Mouse (Mus musculus) forebrain, postnatal 0 days (tissue): ENCODE measurements around the gene Cfap43. TPM values are rescaled to one million over a fixed set of nuclear protein-coding genes. Genes with fewer than 3 reads are reported as not detected.
A peak's percentile ranks its signal among the peaks of the same experiment; 100 is the strongest.

Experiments used
- ATAC-seq: fragments of 200-750 bp; cut with Nextera tagmentation; 2 replicates; pipeline ENCODE4 v1.8.0; 2017; ENCODE audit warnings: mild to moderate bottlenecking, moderate library complexity
- DNase-seq: peaks from one replicate; pipeline ENCODE4 v3.0.0-alpha.2; 2015
- H3K27ac ChIP-seq: fragments of 300-500 bp; sonication (generic); 2 replicates; pipeline ENCODE4 v1.5.1; 2014; ENCODE audit warnings: low read depth, mild to moderate bottlenecking, antibody characterized with exemption, low read length, moderate library complexity, mixed read lengths
- H3K27me3 ChIP-seq: fragments of 300-500 bp; sonication (generic); 2 replicates; pipeline ENCODE4 v1.6.1; 2014; ENCODE audit warnings: mild to moderate bottlenecking, low read length, mixed read lengths; ENCODE audit not compliant: insufficient read depth
- H3K36me3 ChIP-seq: fragments of 300-500 bp; sonication (generic); 2 replicates; pipeline ENCODE4 v1.6.1; 2014; ENCODE audit warnings: mild to moderate bottlenecking, moderate library complexity; ENCODE audit not compliant: insufficient read depth
- H3K4me1 ChIP-seq: fragments of 300-500 bp; sonication (generic); 2 replicates; pipeline ENCODE4 v1.6.1; 2014; ENCODE audit warnings: antibody characterized with exemption; ENCODE audit not compliant: insufficient read depth
- H3K4me2 ChIP-seq: fragments of 300-500 bp; sonication (generic); 2 replicates; pipeline ENCODE4 v1.6.1; 2014; ENCODE audit warnings: low read depth, mild to moderate bottlenecking, moderate library complexity
- H3K4me3 ChIP-seq: fragments of 300-500 bp; sonication (generic); 2 replicates; pipeline ENCODE4 v1.5.1; 2014; ENCODE audit warnings: low read depth, low read length, mixed read lengths
- H3K9ac ChIP-seq: fragments of 300-500 bp; sonication (generic); 2 replicates; pipeline ENCODE4 v1.6.1; 2014; ENCODE audit warnings: mild to moderate bottlenecking
- H3K9me3 ChIP-seq: fragments of 300-500 bp; sonication (generic); 2 replicates; pipeline ENCODE4 v1.6.1; 2016; ENCODE audit warnings: low read length
- CTCF ChIP-seq: sonication (generic); IDR thresholded peaks from 2 replicates; pipeline ENCODE4 v1.5.1; 2016; ENCODE audit warnings: antibody characterized with exemption, control low read depth, low read depth
- WGBS: fragments of 180-500 bp; shearing (Covaris S2); extraction: QIAGEN DNeasy Blood & Tissue Kit; methylation state at CpG from one replicate; pipeline ENCODE4 v1.1.7; 2014; 5-methylcytosine and 5-hydroxymethylcytosine counted together
- polyA plus RNA-seq: library from polyadenylated mRNA; unstranded; fragments of >200 nt; fragmentation: Nextera tagmentation; extraction: Ambion mirVana; gene quantifications from 2 replicates; pipeline ENCODE4 v1.2.1, GENCODE M21; 2015
- total RNA-seq: library from RNA; depleted of rRNA; stranded (reverse); fragments of >200 nt; gene quantifications from 2 replicates; pipeline ENCODE4 v1.2.3, GENCODE M21; 2014

The Cfap43 gene
- total and polyA plus RNA-seq, 2 experiments from 2014 or later = 1.8 to 2.3 TPM

DNA sequence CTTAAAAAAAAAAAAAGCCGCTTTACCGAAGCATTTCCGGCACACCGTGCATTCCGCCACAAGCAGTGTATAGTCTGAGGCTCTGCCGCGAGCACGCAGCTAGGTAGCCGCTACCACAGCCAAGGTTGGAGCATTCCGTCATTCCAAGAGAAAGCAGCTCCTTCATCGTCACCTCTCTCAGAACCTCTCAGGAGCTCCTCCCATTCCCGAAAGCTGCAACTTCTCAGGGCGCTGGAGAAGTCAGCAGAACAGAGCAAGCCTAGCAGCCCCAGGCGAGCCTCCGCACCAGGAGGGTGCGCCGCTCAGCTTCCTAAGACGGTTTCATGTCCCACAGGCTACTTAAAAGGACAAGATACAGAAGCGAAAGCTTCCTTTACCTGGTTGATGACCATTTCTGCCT lies 163.5 kb downstream of the Cfap43 start:
- DNase-seq = no peak
- TF ChIP-seq CTCF = no peak
- Histone ChIP-seq H3K4me1 (no peaks in the 10 kb centered on the region), H3K27ac (no peak overlapping the region), H3K4me2 (no peak overlapping the region), H3K4me3 (no peak overlapping the region), H3K36me3 (no peaks in the 10 kb centered on the region), H3K27me3 (no peaks in the 10 kb centered on the region), H3K9ac (no peak overlapping the region), H3K9me3 (no peaks in the 10 kb centered on the region)
- no peak for ATAC-seq
- WGBS = 80% methylated on average over 19 of the region's 19 CpGs

DNA sequence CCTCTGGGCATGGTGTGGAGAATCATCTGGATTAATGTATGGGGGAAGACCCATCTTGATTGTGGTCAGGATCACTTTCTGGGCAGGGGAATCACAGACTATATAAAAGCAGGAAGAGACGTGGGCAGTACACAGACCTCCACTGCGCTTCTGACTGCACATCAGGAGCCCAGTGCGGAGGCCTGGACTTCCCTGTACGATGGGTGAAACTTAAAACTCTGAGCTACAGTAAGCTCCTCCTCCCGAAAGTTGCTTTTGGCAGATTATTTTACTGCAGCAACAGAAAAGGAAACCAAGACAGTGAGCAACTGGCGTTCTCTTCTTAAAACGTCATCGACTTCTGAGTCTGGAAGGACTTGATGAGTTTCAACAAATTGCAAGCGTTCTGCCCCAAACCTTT lies 164.2 kb downstream of the Cfap43 start:
- 94% methylated on average over 9 of the region's 9 CpGs for WGBS
- no peaks in the 10 kb centered on the region for H3K36me3 ChIP-seq
- no peak overlapping the region for H3K9ac ChIP-seq
- DNase-seq (no peak), ATAC-seq (no peak)
- no peaks in the 10 kb centered on the region for H3K4me1 ChIP-seq
- no peak overlapping the region for H3K27ac ChIP-seq
- H3K9me3 ChIP-seq = no peaks in the 10 kb centered on the region
- no peaks in the 10 kb centered on the region for H3K27me3 ChIP-seq
- TF ChIP-seq CTCF = no peak
- no peak overlapping the region for H3K4me3 ChIP-seq
- H3K4me2 ChIP-seq = no peak overlapping the region

DNA sequence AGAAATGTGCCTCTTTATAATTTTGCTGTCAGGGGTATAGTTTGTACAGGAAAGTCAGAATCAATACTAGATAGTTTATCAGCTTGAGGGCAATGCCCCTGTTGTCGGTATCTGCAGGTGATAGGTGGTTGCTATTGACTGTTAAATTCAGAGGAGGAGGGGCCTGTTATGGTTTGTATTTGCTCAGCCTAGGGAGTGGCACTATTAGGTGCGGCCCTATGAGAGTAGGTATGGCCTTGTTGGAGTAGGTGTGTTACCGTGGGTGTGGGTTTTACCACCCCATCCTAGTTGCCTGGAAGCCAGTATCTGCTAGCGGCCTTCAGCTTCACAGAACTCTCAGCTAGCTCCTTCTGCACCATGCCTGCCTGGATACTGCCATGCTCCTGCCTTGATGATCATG lies 165.2 kb downstream of the Cfap43 start:
- ATAC-seq (no peak), DNase-seq (no peak)
- Histone ChIP-seq H3K4me1 (no peaks in the 10 kb centered on the region), H3K27ac (no peak overlapping the region), H3K9me3 (no peaks in the 10 kb centered on the region), H3K36me3 (no peaks in the 10 kb centered on the region), H3K4me2 (no peak overlapping the region), H3K9ac (no peak overlapping the region), H3K4me3 (no peak overlapping the region), H3K27me3 (no peaks in the 10 kb centered on the region)
- no peak for TF ChIP-seq CTCF
- 94% methylated on average over 4 of the region's 4 CpGs for WGBS

DNA sequence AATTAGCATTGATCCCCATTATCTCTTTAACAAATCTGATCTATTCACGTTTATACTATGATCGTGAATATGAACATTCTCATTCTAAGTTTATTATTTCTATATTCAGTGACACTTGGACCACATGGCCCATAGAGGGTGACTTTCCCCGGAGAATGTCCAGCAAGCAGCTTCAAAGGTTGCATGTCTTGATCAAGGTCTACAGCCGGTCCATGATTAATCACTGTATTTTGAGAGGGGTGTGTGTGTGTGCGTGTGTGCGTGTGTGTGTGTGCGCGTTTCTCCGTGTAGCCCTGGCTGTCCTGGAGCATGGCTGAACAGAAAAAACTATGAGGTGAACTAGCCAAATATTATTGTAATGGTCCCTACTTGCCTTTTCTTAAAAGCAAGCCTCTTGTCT lies 166.6 kb downstream of the Cfap43 start:
- Histone ChIP-seq H3K27ac (no peak overlapping the region), H3K36me3 (no peaks in the 10 kb centered on the region), H3K27me3 (no peaks in the 10 kb centered on the region), H3K4me1 (no peaks in the 10 kb centered on the region), H3K9ac (no peak overlapping the region), H3K9me3 (no peaks in the 10 kb centered on the region), H3K4me2 (no peak overlapping the region), H3K4me3 (no peak overlapping the region)
- ATAC-seq (no peak), DNase-seq (no peak)
- TF ChIP-seq CTCF = no peak
- WGBS = 96% methylated on average over 9 of the region's 9 CpGs

DNA sequence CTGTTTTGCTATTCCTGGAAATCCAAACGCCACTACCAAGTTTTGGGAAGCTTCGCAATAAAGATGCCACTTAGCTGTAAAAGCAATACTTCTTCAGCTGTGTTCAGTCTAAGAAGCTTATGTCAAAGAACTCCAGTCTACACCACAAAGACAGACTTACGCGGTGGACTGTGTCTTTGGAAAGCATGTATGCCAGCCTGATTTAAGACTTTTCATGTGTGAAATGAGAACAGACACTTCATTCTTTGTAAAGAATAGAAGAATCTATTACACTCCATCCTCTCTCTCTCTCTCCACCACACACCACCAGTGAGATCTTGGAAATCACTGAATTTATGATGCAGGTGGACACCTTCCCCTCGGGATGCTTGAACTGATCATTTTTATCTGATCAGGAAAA lies 168.7 kb downstream of the Cfap43 start:
- WGBS = 20% methylated on average over 5 of the region's 5 CpGs
- no peak for ATAC-seq
- Histone ChIP-seq H3K9ac (no peak overlapping the region), H3K27ac (no peak overlapping the region), H3K4me3 (no peak overlapping the region), H3K27me3 (no peaks in the 10 kb centered on the region), H3K9me3 (no peaks in the 10 kb centered on the region), H3K4me1 (no peaks in the 10 kb centered on the region), H3K36me3 (no peaks in the 10 kb centered on the region), H3K4me2 (no peak overlapping the region)
- TF ChIP-seq CTCF = no peak
- DNase-seq = no peak

DNA sequence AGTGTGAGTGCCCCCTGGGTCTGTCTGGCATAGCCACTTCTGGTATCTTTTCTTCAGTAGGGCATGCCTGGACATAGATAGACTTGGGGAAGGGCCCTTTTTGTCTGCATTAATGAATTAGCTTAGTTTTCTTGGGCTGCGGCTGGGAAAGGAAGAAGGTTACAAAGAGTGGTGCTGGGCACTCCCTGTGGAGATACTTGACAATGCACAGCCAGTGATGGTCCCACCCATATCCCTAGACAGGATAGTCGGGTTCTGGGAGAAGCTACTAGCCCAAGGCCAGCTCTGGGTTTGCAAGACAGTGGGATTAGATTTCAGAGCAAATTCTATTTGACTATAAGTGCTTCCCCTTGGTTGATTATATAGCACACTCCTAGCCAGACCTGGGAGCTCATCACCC lies 170.1 kb downstream of the Cfap43 start:
- no peak for TF ChIP-seq CTCF
- ATAC-seq = no peak
- Histone ChIP-seq H3K9ac (no peak overlapping the region), H3K27ac (no peak overlapping the region), H3K9me3 (no peaks in the 10 kb centered on the region), H3K27me3 (no peaks in the 10 kb centered on the region), H3K36me3 (no peaks in the 10 kb centered on the region), H3K4me1 (no peaks in the 10 kb centered on the region), H3K4me2 (no peak overlapping the region), H3K4me3 (no peak overlapping the region)
- no peak for DNase-seq
- 74% methylated on average over 2 of the region's 2 CpGs for WGBS

DNA sequence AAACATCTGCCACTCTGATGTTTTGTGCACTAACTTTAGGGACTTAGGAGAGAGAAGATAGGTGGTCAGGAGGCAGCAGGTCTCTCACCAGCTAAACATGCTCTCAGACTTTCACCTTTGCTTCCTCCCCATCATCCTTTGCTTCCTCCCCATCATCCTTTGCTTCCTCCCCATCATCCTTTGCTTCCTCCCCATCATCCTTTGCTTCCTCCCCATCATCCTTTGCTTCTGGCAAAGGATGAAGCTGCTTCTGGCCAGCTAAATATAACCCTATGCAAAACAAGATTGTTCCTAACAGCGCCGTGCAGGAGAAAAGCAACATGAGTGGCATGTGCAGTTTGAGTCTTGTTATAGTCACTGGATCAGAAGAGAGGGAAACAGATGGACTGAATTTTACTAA lies 172.0 kb downstream of the Cfap43 start:
- Histone ChIP-seq H3K27me3 (no peaks in the 10 kb centered on the region), H3K4me3 (no peak overlapping the region), H3K27ac (no peak overlapping the region), H3K9ac (no peak overlapping the region), H3K4me2 (no peak overlapping the region), H3K9me3 (no peaks in the 10 kb centered on the region), H3K4me1 (no peaks in the 10 kb centered on the region), H3K36me3 (no peaks in the 10 kb centered on the region)
- 84% methylated on average over 2 of the region's 2 CpGs for WGBS
- no peak for TF ChIP-seq CTCF
- ATAC-seq = no peak
- DNase-seq = no peak

DNA sequence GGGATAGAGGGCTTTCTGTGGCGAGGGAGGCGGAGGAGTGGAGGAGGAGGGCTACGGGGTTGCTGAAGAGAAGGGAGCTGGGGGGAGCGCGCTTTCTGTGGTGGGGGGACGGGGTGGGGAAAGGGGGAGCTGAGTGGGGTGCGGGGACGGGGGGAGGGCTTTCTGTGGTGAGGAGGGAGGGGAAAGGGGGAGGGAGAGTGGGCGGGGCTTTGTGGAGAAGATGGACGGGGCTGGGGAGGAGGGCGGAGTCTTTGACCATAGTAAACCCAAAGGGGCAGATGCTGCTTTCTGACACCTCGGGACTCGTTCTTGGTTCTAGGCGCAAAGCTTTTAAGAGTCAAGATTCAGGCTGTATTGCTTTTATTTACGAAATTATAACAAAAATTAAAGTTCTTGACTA lies 187.2 kb downstream of the Cfap43 start:
- 4% methylated on average over 14 of the region's 15 CpGs for WGBS
- Histone ChIP-seq H3K4me1 (no peaks in the 10 kb centered on the region), H3K9me3 (no peaks in the 10 kb centered on the region), H3K9ac (peak overlapping the region; percentile 88), H3K27ac (peak overlapping the region; percentile 96), H3K36me3 (peaks cover 34% of the 10 kb centered on the region), H3K4me3 (peak overlapping the region; percentile 73), H3K4me2 (peak overlapping the region; percentile 79), H3K27me3 (no peaks in the 10 kb centered on the region)
- TF ChIP-seq CTCF = no peak
- peak; percentile 2; the same call in 1 of the 2 replicates for ATAC-seq
- DNase-seq = peak; percentile 76
